Mouse (Mus musculus) MEL-GATA-1-ER (cell line): Measurements from ENCODE around the gene Efna5.

ENCODE experiments used
- DNase-seq: peaks from one replicate; pipeline ENCODE4 v3.0.0-alpha.2; 2012; ENCODE audit warnings: low read depth; ENCODE audit errors: extremely low read depth

Gene Efna5

GRCm38 (mm10) chr17:62717426-62718131 is 163.5 kb downstream of the Efna5 start:
- DNase-seq: no peak

DNA sequence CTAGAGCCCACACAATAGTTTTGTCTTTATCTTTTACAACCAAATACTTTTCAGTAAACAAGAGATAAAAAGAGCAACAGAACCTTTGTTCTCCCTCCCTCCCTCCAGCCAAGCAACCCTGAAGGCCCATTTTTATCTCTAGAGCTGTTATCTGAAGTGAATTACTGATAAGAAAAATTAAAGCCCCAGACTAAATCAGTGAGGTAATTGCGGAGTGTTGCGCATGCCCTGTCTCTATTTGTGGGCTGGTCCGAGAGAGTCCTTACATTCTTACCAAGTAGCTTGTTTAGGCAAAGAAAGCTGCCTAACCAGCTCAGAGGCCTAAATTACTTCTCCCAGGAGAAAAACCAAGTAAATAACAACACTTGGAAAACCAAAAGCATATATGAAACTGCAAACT is 167.7 kb downstream of the Efna5 start:
- DNase-seq: no peak

DNA sequence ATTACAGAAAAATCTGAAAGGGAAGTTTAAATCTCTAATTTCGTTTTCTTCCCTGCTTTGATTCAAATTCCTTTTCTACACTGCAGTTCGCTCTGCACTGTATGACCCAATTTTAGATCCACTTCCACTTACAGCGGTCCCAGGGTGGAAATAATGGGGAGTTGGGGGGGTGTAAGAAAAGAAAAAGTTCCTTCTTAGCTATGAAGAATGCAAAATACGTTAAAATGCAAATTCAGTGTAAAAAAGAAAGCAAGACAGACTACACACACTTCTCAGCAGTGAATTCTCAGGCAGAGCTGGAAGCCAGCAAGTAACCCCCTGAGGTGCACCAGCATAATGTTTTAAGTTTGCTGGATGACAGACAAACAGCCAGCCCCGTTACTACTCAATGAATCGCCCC is 174.7 kb downstream of the Efna5 start:
- no peak for DNase-seq

DNA sequence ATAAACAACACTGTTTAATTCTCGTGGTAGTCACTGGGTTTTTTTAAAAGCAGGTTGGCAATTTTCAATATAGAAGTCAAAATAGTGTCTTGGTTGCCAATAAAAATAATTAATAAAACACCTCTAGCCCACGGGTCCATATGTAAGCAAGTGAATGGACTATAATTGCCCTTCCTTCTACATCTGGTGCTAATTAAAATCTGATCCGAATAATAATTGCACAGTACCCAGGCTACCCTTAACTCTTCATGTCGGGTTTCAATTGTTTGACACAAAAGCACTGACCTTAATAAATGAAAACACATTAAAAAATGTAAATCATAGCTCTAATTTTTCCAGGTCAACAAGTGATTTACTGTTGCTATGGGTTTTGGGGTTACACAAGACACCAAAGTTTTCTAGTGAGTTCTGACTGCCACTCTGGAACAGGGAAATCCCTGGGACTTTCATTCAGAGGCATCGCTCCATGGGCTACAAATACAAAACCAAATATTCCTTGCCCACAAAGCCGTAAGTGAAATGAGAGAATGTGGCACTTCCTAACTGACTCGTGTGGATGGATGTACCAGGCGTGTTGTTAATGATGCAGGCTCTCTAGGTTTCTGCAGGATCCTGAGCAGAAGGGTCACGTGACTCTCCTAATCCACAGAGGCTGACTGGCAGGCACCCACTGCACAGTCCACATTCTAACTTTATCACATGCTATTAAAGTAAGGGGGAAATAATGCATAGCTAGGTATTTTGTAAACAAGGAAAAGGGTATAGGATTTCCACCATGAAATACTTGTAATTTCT is 178.9 kb downstream of the Efna5 start:
- DNase-seq: no peak

GRCm38 (mm10) chr17:62700791-62701602 is 180.1 kb downstream of the Efna5 start:
- no peak for DNase-seq

DNA sequence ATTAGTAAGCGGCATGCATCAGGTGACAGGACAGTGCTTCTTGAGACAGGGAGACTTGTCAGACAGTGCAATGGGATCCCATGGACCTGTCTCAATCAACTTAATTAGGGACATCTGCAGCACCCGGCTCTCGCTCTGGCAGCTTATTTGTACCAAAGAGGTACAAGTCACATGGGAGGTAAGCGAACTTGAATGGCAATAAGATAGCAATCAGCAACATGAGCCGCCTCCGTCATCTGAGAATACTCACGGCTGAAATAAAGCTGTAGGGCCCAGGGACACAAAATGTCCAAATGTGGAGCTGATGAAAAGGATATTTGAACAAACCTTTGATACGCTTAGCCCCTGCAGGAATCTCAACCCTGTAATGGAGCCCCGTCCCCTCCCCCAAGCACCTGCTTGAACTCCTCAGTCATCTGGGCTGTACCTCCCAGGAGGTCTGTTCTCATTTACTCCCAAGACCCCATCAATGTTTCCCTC is 186.1 kb downstream of the Efna5 start:
- DNase-seq: no peak

DNA sequence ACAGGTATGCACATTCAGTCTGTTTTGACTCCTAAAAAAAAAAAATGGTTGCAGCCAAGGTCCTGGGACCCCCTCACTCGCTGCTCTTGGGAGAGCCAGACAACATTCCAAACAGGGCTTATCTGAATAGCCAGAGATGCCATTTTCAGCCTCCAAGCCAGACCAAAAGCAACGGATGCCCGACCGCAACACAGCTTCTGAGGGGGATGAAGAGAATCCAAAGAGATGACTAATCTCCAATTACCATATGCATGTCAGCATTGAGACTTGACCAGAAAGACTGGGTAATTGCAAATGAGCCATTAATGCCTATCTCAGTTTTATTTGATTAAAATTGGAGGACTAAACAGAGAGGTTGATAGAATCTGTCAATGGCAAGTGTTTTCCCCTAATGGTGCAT is 188.9 kb downstream of the Efna5 start:
- DNase-seq: no peak

- no peak for DNase-seq
These were observed 189.9 kb downstream of the Efna5 start for GRCm38 (mm10) chr17:62691201-62691715.

DNA sequence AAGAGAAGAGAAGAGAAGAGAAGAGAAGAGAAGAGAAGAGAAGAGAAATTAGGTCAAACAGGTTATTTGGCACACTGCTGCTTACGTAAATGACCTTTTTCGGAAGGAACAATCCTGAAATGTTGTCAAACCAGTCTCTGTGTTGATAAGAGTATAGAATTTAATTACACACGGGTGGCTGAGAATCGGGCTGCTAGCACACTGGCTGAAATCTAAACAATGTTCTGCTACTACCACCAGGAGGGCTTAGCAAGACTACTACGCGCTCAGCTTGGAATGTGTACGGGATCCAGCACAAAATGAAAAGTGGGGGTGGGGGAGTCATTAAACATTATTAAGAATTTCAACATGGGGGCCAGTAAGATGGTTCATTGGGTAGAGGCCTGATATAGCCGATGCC is 190.9 kb downstream of the Efna5 start:
- DNase-seq: no peak

- no peak for DNase-seq
These were observed 191.5 kb downstream of the Efna5 start for GRCm38 (mm10) chr17:62689646-62690045.

DNA sequence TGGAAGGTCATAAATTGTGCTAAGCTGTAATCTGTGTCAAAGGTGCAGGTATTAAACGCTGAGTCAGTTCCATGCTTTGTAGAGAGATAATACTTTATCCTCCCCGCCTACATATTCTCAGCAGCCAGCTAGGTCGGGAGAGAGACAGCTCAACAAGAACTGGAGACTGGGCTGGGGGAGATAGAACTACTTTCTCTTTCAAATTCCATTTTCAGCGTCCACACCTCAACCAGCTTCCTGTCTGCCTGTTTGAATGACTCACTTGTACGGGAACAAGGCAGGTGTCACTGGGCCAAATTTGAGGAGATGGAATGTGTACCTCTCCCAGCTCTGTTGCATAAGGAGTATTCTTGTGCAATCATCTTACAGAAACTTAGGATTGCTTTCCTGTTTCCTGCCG is 193.7 kb downstream of the Efna5 start:
- DNase-seq: peak; percentile 17

DNA sequence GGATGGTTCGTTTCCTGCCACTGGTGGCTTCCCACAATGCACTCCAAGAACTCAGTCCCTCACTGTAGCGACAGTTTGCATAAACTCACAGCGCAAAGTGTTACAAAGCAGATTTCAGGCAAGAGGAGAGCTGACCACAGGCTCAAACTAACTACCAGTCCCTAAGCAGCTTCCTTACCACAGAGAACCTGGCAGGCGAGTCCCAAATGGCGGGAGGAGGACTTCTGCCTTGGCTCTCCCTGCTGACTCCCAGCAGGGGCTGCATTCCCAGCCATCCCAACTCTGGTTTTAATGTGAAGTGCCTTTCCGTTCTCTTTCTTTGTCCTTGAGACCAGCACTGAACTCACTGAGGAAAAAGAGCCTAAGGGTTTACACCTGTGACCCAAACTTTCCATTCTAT is 195.9 kb downstream of the Efna5 start:
- no peak for DNase-seq

DNA sequence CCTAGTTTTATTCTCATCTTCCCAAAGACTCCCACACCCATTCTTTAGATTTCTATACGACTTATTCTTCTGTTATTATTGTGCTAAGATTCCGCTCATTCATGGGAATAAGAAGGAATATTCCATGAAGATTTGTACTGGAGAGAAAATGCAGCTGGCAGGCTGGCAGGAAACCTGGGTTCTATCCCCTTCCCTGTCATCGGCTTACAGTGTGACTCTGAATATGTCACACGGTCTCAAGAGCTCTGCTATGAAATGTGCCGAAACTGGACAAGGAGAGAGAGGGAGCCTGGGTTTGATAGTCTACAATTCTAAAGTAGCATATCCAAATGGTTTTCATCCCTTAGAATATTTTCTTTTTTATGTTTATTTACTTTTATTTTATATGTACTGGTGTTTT is 198.0 kb downstream of the Efna5 start:
- no peak for DNase-seq

DNA sequence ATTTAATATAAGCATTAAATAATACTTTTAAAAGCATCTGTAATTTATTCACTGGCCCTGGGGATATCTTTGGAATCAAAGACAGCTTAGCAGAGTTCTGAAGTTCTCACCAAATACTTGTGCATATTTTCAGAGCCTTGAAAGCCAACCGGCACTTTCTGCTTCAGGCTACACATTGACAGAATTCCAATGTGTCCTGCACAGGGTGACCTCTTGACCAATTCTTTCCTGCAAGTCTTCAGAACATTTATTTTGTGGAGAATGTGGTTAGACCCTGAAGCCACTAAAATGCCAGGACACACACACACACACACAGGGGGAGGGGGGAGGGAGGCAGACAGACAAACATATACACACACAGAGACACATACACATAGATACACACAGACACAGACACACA is 199.4 kb downstream of the Efna5 start:
- no peak for DNase-seq

- no peak for DNase-seq
These were observed 200.4 kb downstream of the Efna5 start for GRCm38 (mm10) chr17:62680737-62681136.

DNA sequence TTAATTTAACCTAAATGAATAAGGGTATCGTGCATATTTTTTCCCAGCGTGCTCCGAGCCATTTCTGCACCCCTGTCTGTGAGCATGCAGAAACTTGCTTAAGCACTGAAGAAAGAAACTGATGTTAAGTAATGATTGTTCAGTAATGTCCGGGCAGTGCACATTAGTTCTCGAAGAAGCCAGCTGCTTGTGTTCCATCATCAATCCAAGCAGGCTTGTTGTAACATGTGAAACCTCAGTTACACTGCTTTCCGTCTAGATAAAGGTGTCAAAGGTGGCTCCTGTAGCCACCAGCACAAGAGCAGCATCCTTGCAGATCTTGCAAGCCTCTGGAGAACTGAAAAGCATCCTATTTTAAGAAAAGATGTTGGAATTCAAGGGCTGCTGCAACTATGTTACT is 204.3 kb downstream of the Efna5 start:
- no peak for DNase-seq

GRCm38 (mm10) chr17:62676409-62676808 is 204.7 kb downstream of the Efna5 start:
- DNase-seq: no peak

GRCm38 (mm10) chr17:62675811-62676255 is 205.3 kb downstream of the Efna5 start:
- DNase-seq: no peak

DNA sequence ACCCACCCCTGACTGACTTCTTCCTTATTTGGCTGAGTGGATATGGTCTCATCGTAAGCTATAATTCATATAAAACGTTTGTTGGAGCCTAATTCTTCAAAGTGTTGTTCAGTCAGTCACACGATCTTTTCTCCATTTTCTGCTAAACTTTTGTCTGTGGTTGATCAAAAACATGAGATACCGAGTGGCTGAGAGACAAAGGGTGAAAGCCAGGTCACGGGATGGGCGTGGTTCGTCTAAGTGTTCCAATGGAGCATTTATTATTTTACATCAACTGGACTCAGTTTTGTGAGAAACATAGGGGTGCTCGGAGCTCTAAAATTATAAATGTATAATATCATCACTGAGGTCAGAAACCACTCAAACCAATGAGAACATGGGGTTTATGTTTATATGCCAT is 209.0 kb downstream of the Efna5 start:
- DNase-seq: no peak

- DNase-seq: no peak
These were observed 214.4 kb downstream of the Efna5 start for GRCm38 (mm10) chr17:62666761-62667160.

DNA sequence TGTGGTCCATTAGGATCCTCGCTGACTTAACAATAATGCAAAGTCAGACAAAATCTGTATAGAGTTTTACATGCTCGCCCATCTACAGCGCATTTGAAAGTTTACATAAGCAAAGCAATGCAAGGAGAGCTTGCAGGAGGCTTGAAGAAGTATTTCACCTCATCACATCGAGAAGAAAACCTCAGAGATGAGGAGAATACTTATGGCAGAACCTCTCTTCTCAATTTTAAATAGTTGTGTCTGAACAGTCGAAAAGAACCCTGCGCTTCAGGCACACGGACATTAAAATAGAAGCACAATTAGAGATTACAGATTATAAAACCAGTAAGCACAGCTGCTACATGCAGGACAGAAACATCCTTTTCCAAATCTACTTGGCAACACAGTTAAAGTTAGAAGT is 215.3 kb downstream of the Efna5 start:
- DNase-seq: no peak

GRCm38 (mm10) chr17:62664709-62665108 is 216.4 kb downstream of the Efna5 start:
- DNase-seq: no peak
